Mouse (Mus musculus) kidney, embryonic 14.5 days (tissue): ENCODE measurements around the gene Thbs3. TPM values are rescaled to one million over a fixed set of nuclear protein-coding genes. Genes with fewer than 3 reads are reported as not detected.

Experiments
- ATAC-seq: fragments of 200-750 bp; cut with Nextera tagmentation; 2 replicates; pipeline ENCODE4 v1.8.0; 2017; ENCODE audit warnings: moderate number of reproducible peaks, mild to moderate bottlenecking, moderate TSS enrichment, moderate library complexity; ENCODE audit not compliant: low FRiP score, low TSS enrichment
- H3K27ac ChIP-seq: fragments of 300-500 bp; sonication (generic); 2 replicates; pipeline ENCODE4 v1.5.1; 2014; ENCODE audit warnings: low read depth, mild to moderate bottlenecking, low read length, moderate library complexity, mixed read lengths
- H3K27me3 ChIP-seq: fragments of 300-500 bp; sonication (generic); 2 replicates; pipeline ENCODE4 v1.6.1; 2014; ENCODE audit warnings: mild to moderate bottlenecking, low read length; ENCODE audit not compliant: control insufficient read depth, insufficient read depth
- H3K36me3 ChIP-seq: fragments of 300-500 bp; sonication (generic); 2 replicates; pipeline ENCODE4 v1.6.1; 2014; ENCODE audit warnings: low read length, mixed read lengths; ENCODE audit not compliant: control insufficient read depth, insufficient read depth
- H3K4me1 ChIP-seq: fragments of 300-500 bp; sonication (generic); 2 replicates; pipeline ENCODE4 v1.6.1; 2014; ENCODE audit warnings: low read length, mixed read lengths; ENCODE audit not compliant: control insufficient read depth, insufficient read depth
- H3K4me2 ChIP-seq: fragments of 300-500 bp; sonication (generic); replicated peaks from 2 replicates; pipeline ENCODE4 v1.6.1; 2014; ENCODE audit warnings: low read depth, mild to moderate bottlenecking, low read length
- H3K4me3 ChIP-seq: fragments of 300-500 bp; sonication (generic); 2 replicates; pipeline ENCODE4 v1.5.1; 2014; ENCODE audit warnings: mild to moderate bottlenecking, low read length
- H3K9ac ChIP-seq: fragments of 300-500 bp; sonication (generic); 2 replicates; pipeline ENCODE4 v1.6.1; 2014; ENCODE audit warnings: low read depth, mild to moderate bottlenecking, low read length, moderate library complexity
- H3K9me3 ChIP-seq: fragments of 300-500 bp; sonication (generic); 2 replicates; pipeline ENCODE4 v1.6.1; 2016; ENCODE audit warnings: low read length; ENCODE audit not compliant: control insufficient read depth
- WGBS: fragments of 180-500 bp; shearing (Covaris S2); extraction: QIAGEN DNeasy Blood & Tissue Kit; methylation state at CpG from one replicate; pipeline ENCODE4 v1.1.7; 2014; 5-methylcytosine and 5-hydroxymethylcytosine counted together
- polyA plus RNA-seq: library from polyadenylated mRNA; unstranded; fragments of >200 nt; fragmentation: Nextera tagmentation; extraction: Ambion mirVana; gene quantifications from 2 replicates; pipeline ENCODE4 v1.2.1, GENCODE M21; 2014

Gene Thbs3
- polyA plus RNA-seq, 1 experiment from 2014 or later: 13.2 TPM

- peak; percentile 16; the same call in 1 of the 2 replicates for ATAC-seq
Measured at GRCm38 (mm10) chr3:89245688-89246171, 30.8 kb downstream of the Thbs3 start, which contains the start of gene Krtcap2. Gene Krtcap2 (plus strand): TSS chr3:89245966.

DNA sequence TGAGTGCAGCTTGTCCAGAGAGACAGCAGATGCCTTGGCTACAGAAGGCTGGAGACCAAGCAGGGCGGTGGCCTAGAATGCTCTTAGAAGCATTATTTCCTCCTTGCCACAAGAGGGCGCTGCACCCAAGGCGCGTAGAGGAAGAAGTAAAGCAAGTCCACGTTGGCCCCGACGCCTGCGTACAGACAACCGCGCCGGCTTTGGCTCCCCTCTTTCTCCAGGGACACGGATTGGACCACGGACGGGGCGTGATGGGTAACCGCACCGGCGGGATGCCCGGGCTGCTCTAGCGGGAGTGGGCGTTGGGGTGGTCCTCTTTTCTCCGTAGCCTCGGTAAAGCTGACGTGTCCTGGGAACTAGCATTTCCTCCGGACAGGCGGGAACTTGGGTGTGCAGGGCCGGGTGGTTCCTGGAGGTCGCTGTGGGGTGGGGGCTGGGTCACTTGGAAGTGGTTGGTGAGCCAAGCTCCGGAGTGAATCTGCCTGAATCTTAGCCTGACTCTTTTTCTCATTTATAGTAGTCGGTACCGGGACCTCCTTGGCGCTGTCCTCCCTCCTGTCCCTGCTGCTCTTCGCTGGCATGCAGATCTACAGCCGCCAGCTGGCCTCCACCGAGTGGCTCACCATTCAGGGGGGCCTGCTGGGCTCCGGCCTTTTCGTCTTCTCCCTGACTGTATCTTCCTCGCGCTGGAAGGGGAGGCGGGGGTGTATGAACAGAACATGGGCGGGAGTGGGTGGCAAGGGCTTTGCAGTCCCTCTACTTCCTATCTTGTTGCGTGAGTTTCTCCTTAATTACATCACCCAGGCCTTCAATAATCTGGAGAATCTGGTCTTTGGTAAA is 31.5 kb downstream of the Thbs3 start, which contains the start of gene Trim46:
Gene Trim46, minus strand, starts transcription at position 49 of the 840 bp plus-strand sequence.
- Histone ChIP-seq H3K4me3 (peak within 1 kb of the TSS; percentile 75), H3K4me2 (peak within 1 kb of the TSS; percentile 80), H3K4me1 (peaks cover 40% of the 10 kb centered on the region), H3K9me3 (no peaks in the 10 kb centered on the region), H3K36me3 (peaks cover 13% of the 10 kb centered on the region), H3K27me3 (peaks cover under 1% of the 10 kb centered on the region; the same call in 1 of the 2 replicates), H3K27ac (peak within 1 kb of the TSS; percentile 65; the same call in 1 of the 2 replicates), H3K9ac (peak within 1 kb of the TSS; percentile 81)
- under 1% methylated on average over 42 of the region's 42 CpGs for WGBS
- peak; percentile 65 for ATAC-seq

More at GRCm38 (mm10) chr3:89245688-89246171, 30.8 kb downstream of the Thbs3 start, which contains the start of gene Krtcap2:
- Histone ChIP-seq H3K4me1 (peaks cover 32% of the 10 kb centered on the region), H3K27ac (peak within 1 kb of the TSS; percentile 65; the same call in 1 of the 2 replicates), H3K27me3 (no peaks in the 10 kb centered on the region), H3K4me3 (peak within 1 kb of the TSS; percentile 75), H3K9ac (peak within 1 kb of the TSS; percentile 81), H3K9me3 (no peaks in the 10 kb centered on the region), H3K4me2 (peak within 1 kb of the TSS; percentile 80), H3K36me3 (peaks cover 13% of the 10 kb centered on the region)
- 4% methylated on average over 20 of the region's 20 CpGs for WGBS

DNA sequence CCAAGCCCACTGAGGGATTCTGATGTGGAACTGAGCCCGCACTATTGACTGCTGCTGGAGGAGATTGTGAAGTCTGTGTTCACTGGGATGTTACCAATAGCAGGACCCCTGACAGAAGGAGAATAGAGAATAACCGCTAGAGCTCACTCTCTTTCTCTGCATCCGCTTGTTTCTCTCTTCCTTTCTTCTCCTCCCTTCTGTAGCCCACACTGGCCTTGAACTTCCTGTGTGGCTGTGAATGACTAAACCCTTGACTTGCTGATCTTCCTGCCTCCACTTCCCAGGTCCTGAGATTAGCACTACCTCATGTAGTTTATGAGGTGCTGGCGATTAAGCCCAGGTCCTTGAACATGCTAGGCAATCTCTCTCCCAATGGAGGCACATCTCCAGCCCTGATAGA is 32.5 kb downstream of the Thbs3 start:
- peak overlapping the region; percentile 80 for H3K4me2 ChIP-seq
- peak overlapping the region; percentile 81; the same call in 1 of the 2 replicates for H3K9ac ChIP-seq
- H3K9me3 ChIP-seq: no peaks in the 10 kb centered on the region
- H3K27ac ChIP-seq: no peak overlapping the region
- H3K36me3 ChIP-seq: peaks cover 13% of the 10 kb centered on the region
- ATAC-seq: no peak
- 92% methylated on average over 4 of the region's 4 CpGs for WGBS
- H3K4me3 ChIP-seq: peak overlapping the region; percentile 75
- peaks cover 6% of the 10 kb centered on the region; the same call in 1 of the 2 replicates for H3K27me3 ChIP-seq
- peaks cover 49% of the 10 kb centered on the region for H3K4me1 ChIP-seq

DNA sequence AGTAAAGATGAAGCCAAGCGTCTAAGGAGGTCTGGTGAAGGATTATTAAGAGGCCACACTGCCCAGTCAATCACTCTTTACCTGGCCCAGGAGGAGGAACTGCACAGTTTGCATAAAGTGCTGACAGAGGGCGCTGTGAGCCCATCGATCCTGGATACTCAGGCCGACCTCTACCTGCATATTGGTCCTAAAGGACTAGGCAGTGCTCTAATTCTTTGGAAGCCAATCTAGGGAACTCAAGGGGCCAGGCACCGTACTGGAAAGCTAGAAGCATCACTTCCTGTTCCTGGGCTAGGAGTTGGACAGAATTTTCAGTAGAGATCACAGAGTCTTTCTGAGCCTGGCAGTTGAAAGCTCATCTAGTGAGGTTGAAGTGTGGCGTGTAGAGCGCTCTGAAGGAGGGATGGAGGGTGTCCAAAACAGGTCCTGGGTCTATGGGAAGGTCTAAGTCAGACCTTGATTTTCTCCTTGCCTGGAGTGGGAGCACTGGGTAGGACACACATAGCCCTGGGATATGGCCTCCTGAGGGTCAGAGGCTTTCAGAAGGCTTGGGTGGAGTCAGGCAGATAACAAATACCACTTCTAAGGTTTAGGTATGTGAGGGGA is 35.6 kb downstream of the Thbs3 start:
- peak overlapping the region; percentile 24; the same call in 1 of the 2 replicates for H3K27ac ChIP-seq
- H3K4me3 ChIP-seq: no peak overlapping the region
- no peaks in the 10 kb centered on the region for H3K9me3 ChIP-seq
- ATAC-seq: 0 out of 2 replicates have a peak, but pooled peaks have one; percentile 2
- H3K27me3 ChIP-seq: peaks cover 6% of the 10 kb centered on the region; the same call in 1 of the 2 replicates
- peaks cover 13% of the 10 kb centered on the region for H3K36me3 ChIP-seq
- 18% methylated on average over 7 of the region's 7 CpGs for WGBS
- H3K4me1 ChIP-seq: peaks cover 38% of the 10 kb centered on the region
- no peak overlapping the region for H3K4me2 ChIP-seq
- H3K9ac ChIP-seq: no peak overlapping the region

- Histone ChIP-seq H3K9ac (peak overlapping the region; percentile 23; the same call in 1 of the 2 replicates), H3K4me2 (peak overlapping the region; percentile 31), H3K9me3 (no peaks in the 10 kb centered on the region), H3K4me1 (peaks cover 32% of the 10 kb centered on the region), H3K27ac (peak overlapping the region; percentile 24; the same call in 1 of the 2 replicates), H3K4me3 (no peak overlapping the region), H3K27me3 (peaks cover 6% of the 10 kb centered on the region; the same call in 1 of the 2 replicates), H3K36me3 (peaks cover 13% of the 10 kb centered on the region)
- ATAC-seq: peak; percentile 61
- WGBS: under 1% methylated on average over 17 of the region's 17 CpGs
Measured at GRCm38 (mm10) chr3:89251365-89251895, 36.5 kb downstream of the Thbs3 start.

- Histone ChIP-seq H3K27ac (no peak overlapping the region), H3K4me2 (no peak overlapping the region), H3K36me3 (no peaks in the 10 kb centered on the region), H3K9me3 (no peaks in the 10 kb centered on the region), H3K4me1 (peaks cover 20% of the 10 kb centered on the region), H3K4me3 (no peak overlapping the region), H3K27me3 (peaks cover 6% of the 10 kb centered on the region; the same call in 1 of the 2 replicates), H3K9ac (no peak overlapping the region)
- WGBS: 91% methylated on average over 5 of the region's 5 CpGs
- no peak for ATAC-seq
Measured at GRCm38 (mm10) chr3:89254994-89255393, 40.0 kb downstream of the Thbs3 start.

GRCm38 (mm10) chr3:89256177-89256576 is 41.2 kb downstream of the Thbs3 start:
- no peak for ATAC-seq
- H3K4me1 ChIP-seq: peaks cover 12% of the 10 kb centered on the region
- H3K27ac ChIP-seq: no peak overlapping the region
- no peak overlapping the region for H3K4me2 ChIP-seq
- H3K9me3 ChIP-seq: no peaks in the 10 kb centered on the region
- peaks cover 6% of the 10 kb centered on the region; the same call in 1 of the 2 replicates for H3K27me3 ChIP-seq
- H3K9ac ChIP-seq: no peak overlapping the region
- no peaks in the 10 kb centered on the region for H3K36me3 ChIP-seq
- WGBS: 77% methylated on average over 5 of the region's 5 CpGs
- no peak overlapping the region for H3K4me3 ChIP-seq

DNA sequence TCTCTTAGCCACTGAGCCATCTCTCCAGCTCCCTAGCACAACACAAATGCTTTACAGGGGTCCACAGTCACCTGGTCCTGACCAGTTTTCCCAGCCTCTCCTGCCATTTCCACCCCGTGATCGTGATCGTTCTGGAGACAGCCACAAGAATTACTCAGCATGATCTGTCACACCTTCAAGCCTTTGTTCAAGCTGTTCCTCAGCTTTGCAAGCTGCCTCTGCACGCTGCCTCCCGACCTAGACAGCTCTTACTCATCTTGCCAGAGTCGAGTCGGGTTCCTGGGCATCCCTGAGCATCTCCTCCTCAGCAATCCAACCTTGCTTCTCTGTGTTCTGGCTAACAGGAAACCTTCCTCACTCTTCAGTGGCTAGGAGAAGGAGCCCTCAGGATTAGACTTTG is 44.1 kb downstream of the Thbs3 start, which contains the start of gene Dpm3:
Gene Dpm3, plus strand, starts transcription at position 283 of the 400 bp plus-strand sequence.
- Histone ChIP-seq H3K4me3 (no peak within 1 kb of the TSS), H3K9me3 (no peaks in the 10 kb centered on the region), H3K27me3 (no peaks in the 10 kb centered on the region), H3K4me2 (no peak within 1 kb of the TSS), H3K27ac (no peak within 1 kb of the TSS), H3K9ac (no peak within 1 kb of the TSS), H3K4me1 (no peaks in the 10 kb centered on the region), H3K36me3 (no peaks in the 10 kb centered on the region)
- WGBS: 31% methylated on average over 7 of the region's 7 CpGs
- no peak for ATAC-seq
